Mouse (Mus musculus) left cerebral cortex, adult 2 months (tissue): ENCODE measurements at regions not wholly inside any gene's neighbourhood (a gene's known extent, or its start where the extent isn't known, plus 50 kb on each side); places are given as distances from the start of the nearest gene placed in this dataset.

Experiments
- DNase-seq, 2 experiments: peaks; one replicate each; pipeline ENCODE4 v3.0.0; 2021 to 2022; ENCODE audit warnings: low spot score in 2 of 2, mixed read lengths in 1 of 2; ENCODE audit errors: extremely low spot score in 1 of 2
- H3K27ac ChIP-seq: fragments of 200-600 bp; 2 replicates; pipeline ENCODE4 v1.8.1; 2022
- H3K4me3 ChIP-seq: fragments of 200-600 bp; 2 replicates; pipeline ENCODE4 v1.8.1; 2022
- CTCF ChIP-seq: fragments of 200-600 bp; IDR thresholded peaks from 2 replicates; pipeline ENCODE4 v1.8.1; 2022; ENCODE audit warnings: antibody characterized with exemption, mild to moderate bottlenecking, moderate library complexity
- intact Hi-C: fragments of 180-260 bp; cut with DNase I; formaldehyde crosslinking; loops from one replicate; pipeline ENCODE4 v1.15.1; 2025

DNA sequence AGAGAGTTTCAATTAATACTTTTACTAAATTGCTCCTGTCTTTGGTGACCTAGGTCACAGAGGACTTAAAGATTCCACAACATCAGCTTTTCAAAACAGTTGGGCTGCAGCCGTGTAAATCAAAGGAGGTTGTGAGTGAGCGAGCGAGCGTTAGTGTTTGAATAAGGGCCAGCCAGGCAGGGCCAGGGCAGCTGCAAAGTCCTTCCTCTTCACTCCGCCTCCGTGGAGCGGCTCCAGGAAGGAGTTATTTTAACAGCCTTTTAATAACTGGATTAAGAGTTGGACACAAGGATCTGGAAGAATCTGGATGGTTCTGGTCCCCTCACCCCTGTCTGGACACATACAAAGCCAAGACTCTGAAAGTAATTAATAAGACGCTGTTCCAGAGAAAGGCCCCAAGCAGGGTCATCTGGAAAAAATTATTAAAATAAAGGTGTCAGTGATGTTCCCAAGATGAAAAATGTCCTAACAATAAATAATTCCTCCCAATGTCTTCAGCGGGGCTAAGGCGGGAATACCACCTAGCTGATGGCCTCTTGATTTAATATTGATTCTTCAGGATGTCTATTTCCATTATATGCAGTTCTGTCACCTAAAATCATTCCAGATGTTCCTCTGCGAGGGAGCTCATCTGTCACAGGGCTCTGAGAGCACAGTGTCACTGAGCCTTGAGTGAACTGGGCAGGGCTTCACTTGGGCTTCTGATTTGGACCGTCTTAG is 105.3 kb downstream of the Evx1 start:
- intact Hi-C loops: no loop called here
- TF ChIP-seq CTCF: no peak
- Histone ChIP-seq H3K27ac (no peak overlapping the region), H3K4me3 (no peak overlapping the region)
- DNase-seq: no peak

DNA sequence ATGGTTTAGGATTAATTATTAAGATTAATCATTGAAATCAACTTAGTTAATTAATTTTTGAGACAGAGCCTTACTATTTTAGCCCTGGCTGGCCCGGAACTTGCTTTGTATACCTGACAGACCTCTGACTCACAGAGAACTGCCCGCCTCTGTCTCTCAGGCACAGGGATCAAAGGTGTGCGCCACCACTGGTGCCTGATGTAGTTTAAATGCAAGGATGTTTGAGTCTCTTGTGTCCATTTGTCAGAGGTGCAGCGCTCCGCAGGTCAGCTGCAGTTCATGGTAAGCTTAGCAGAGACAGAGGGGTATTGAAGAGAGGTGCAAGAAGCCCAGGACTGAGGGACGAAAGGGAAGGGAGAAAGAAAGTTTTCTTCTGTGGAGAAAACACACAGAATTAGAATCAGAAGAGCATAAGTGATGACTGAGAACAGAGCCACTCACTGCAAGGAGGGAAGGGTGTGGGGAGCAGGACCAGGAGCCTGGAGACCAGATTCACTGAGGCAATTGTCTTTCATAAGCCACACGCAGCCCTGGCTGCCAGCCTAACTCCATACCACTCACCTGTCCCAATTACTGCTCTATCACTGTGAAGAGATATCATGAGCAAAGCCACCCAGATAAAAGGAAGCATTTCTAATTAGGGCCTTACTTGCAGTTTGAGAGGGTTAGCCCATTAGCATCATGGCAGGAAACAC is 107.1 kb downstream of the Evx1 start:
- TF ChIP-seq CTCF: no peak
- no peak overlapping the region for H3K27ac ChIP-seq
- DNase-seq: no peak
- intact Hi-C loops: no loop called here
- H3K4me3 ChIP-seq: no peak overlapping the region

DNA sequence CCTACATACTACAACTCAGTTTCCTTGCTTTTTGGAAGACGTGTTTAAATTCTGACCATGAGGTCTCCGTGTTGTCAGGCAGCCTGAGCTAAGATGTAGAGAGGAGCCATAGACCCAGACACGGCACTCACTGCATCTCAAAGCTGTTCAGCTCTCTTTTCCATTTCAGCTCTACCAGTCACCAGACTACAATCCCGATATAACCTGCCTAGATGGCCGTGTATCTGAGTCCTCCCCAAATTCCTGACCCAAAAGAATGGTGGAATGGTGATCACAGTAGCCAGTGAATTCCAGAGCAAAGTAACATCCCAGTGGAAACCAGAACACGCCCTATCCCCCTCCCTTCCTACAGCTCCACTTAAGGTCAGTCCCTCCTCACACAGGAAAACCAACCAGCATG is 108.5 kb downstream of the Evx1 start:
- intact Hi-C loops: no loop called here
- Histone ChIP-seq H3K4me3 (no peak overlapping the region), H3K27ac (no peak overlapping the region)
- no peak for TF ChIP-seq CTCF
- DNase-seq: no peak

DNA sequence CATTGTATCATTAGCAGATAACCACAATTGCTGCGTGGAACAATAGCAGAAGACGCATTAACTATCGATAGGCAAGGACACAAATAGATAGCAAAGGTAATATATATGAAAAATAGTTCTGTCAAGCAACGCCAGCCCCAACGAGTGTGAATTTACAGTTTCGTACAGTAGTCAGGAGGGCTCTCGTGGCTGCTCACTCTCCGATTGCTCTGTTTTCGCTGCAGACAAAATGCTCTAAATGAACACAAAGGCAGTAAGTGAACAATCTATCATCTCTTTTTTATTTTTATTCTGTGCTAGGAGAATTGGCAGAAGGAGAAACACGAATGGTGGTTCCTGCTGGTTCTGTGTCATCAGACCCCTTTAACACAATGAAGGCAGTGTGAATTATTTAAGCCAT is 109.4 kb downstream of the Evx1 start:
- DNase-seq: no peak
- H3K4me3 ChIP-seq: no peak overlapping the region
- intact Hi-C loops: no loop called here
- TF ChIP-seq CTCF: no peak
- H3K27ac ChIP-seq: no peak overlapping the region

DNA sequence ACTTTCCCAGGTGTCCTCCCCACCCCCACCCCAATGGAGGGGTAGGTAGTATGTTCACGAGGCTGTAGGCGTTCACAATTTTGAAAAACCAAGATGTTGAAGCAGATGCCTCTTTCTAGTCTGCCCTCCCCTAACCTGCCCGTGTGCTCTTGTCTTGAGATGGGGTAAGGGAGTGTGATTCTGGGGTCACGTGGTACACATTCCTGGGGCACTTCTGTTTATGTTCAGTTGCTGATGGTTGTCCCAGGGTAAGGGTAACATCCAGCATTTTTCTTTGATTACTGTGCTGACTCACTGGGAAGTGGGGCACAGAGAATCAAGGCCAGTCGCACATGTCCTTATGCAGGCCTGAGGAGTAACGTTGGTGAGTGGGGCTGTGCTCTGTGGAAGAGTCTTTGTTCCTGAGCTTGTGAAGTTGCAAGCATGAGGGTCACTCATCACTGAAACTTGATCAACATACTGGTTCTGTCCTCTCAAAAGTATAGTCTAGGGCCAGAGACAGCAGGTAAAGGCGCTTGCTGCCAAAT is 110.3 kb downstream of the Evx1 start:
- no peak for TF ChIP-seq CTCF
- no peak for DNase-seq
- intact Hi-C loops: no loop called here
- H3K27ac ChIP-seq: no peak overlapping the region
- H3K4me3 ChIP-seq: no peak overlapping the region

DNA sequence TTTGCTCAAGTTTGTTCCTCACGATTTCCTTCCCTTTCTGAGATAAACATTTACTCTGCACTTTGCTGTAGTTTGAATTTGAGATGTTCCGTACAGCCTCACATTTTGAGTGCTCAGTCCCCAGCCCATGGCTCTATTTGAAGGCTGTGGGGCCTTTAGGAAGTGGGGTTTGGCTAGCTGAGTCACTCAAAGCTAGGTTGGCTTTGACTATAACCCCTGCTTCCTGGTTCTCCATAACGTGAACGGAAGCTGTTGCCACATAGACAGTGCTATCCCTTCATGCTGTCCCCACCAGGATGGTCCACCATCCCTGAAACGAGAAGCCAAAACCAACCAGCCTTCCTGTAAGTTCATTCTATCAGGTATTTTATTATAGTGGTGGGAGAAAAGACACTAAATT is 111.1 kb downstream of the Evx1 start:
- DNase-seq: no peak
- Histone ChIP-seq H3K27ac (no peak overlapping the region), H3K4me3 (no peak overlapping the region)
- intact Hi-C loops: no loop called here
- no peak for TF ChIP-seq CTCF

DNA sequence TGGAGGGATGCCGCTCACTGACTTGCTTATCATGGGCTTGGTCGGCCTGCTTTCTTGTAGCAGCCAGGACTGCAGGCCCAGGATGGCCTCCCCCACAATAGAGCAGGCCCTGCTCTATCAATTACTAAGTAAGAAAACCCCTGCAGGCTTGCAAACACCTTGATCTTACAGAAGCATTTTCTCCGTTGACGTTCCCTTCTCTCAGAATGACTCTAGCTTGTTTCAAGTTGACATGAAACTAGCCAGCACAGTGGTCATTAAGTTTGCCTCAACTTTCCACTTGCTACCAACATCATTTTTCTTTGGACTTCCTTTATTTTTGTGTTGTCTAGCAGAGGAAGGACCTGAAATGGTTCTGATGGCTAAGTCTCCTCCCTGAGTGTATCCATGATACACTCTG is 111.8 kb downstream of the Evx1 start:
- TF ChIP-seq CTCF: no peak
- Histone ChIP-seq H3K27ac (no peak overlapping the region), H3K4me3 (no peak overlapping the region)
- no peak for DNase-seq
- intact Hi-C loops: no loop called here

DNA sequence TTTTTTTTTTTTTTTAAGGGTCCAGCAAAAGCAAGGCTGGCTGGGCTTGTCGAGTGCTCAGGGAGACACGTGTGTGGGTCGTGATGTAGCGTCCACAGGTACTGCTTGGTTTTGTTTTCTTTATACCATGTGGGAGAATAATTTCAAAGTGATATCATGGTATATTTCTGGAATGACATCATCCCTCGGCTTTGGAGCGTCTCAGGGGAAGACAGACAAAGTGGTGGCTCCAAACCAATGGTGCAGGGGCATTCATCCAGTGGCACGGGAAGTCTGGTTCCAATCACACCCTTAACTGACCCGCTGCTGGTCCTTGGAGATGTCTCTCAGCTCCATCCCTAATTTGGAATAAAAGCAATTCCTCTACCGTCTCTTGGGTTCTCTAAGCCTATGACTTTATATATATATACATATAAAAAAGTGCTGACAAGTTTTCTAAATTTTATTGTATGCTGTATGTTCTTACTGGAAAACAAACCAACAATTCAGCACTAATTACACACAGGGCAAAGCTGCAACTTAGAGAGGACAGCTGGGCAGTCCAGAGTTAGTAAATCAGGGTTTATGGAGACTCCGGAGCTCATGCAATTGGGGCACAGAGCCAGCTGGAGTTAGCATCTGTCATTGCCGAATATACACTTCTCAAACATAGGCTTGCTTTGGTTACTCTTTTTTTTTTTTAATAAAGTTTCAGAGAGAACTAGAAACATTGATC is 115.3 kb downstream of the Evx1 start:
- Histone ChIP-seq H3K4me3 (no peak overlapping the region), H3K27ac (no peak overlapping the region)
- intact Hi-C loops: no loop called here
- TF ChIP-seq CTCF: no peak
- no peak for DNase-seq

DNA sequence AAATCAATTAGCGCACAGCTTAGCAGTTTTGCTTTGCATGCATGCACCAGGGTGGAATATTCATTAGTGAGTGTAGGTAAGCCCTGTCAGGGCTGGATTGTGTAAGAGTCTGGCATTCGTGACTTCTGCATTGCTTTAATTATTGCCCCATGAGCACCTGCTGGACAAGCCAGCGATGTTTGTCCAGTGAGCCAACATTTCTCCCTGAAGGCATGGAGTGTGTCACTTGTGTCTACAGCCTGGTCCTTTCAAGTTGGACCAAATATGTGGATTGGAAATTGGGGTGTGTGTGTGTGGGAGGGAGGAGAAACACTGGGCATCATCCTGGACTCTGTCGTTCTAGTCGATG is 115.9 kb downstream of the Evx1 start:
- Histone ChIP-seq H3K27ac (no peak overlapping the region), H3K4me3 (no peak overlapping the region)
- no peak for DNase-seq
- intact Hi-C loops: no loop called here
- no peak for TF ChIP-seq CTCF

DNA sequence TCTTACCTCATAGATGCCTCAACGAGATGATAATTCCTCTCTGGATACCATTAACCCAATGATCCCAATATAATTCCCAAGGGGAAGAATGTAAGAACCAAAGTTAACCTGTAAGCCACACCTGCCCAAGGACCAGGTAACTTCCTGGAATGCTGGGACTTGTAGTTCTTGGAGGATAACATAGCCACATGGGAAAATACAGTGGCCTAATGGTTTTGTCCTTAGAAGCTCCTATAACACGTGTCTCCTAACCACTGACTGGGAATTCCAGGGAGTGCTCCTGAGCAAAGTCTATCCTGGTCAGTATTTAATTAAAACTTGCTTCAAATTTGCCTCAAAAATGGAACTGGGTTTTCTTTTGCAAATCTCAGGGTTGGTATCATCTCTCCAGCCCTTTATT is 119.9 kb downstream of the Evx1 start:
- no peak for DNase-seq
- Histone ChIP-seq H3K4me3 (no peak overlapping the region), H3K27ac (no peak overlapping the region)
- TF ChIP-seq CTCF: no peak
- intact Hi-C loops: no loop called here

DNA sequence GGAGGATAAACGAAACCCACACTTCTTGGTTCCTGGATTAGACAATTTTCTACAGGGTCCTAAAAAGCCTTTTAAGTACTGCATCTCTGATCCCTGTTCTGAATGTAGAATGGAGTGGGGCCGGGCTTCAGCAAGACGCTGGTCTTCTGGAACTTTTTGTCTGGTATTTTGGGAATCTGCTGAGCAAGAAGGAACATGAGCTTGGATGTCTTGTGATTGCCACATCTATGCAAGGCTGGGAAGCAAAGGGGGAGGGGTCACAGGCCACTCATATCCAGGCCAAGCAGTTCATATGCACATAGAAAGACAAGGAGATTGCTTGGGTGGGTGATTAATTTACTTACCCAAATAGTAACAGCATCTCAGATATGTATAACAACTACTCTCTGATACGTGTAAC is 121.5 kb downstream of the Evx1 start:
- Histone ChIP-seq H3K4me3 (no peak overlapping the region), H3K27ac (no peak overlapping the region)
- DNase-seq: no peak
- TF ChIP-seq CTCF: no peak
- intact Hi-C loops: no loop called here

DNA sequence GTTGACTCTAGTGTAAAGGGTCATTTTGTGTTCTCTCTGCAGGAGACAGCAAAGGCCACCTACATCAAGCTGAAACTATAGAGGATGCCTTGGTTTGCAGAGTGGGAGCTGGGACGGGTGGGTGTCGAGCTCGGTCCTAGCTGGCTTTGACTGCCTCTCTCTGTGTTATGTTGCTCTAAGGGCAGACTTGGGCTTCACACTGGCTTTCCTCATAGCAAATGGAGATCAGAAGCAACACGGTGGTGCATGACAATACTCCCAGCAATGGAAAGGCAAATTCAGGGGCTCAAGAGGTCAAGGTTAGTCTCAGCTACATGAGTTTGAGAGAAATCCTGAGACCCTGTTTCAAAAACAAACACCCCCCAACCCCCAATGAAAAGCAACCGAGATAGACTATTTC is 122.1 kb downstream of the Evx1 start:
- Histone ChIP-seq H3K4me3 (no peak overlapping the region), H3K27ac (no peak overlapping the region)
- intact Hi-C loops: no loop called here
- DNase-seq: no peak
- TF ChIP-seq CTCF: no peak
